Mouse (Mus musculus): ENCODE measurements around the gene Fosb.
"Not testable (repeated sequence)": the region's sequence is repeated elsewhere in the genome, so short reads cannot be mapped to it uniquely, and the experiment has no call there.

The Fosb gene

DNA sequence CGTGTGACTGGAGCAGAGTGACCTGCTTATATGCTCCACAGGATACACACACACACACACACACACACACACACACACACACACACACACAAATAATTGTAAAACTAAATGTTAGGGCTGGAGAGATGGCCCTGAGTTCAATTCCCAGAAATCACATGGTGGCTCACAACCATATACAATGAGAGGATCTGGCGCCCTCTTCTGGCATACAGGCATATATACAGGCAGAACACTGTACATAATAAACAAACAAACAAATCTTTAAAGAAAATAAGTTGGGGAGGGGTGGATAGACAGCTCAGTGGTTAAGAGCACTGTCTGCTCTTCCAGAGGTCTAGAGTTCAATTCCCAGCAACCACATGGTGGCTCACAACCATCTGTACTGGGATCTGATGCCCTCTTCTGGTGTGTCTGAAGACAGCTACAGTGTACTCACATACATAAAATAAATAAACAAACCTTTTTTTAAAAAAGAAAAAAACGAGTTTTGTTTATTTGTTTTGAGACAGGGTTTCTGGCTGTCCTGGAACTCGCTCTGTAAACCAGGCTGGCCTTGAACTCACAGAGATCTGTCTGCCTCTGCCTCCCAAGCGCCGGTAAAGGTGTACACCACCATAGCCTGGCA is 28.1 kb downstream of the Fosb start:
- DNase-seq (ENCODE audit: low spot score in 2 of 2), result not testable (repeated sequence)

GRCm38 (mm10) chr7:19279581-19280114 is 30.2 kb downstream of the Fosb start, which contains the start of gene Ppm1n:
Ppm1n (minus strand) TSS chr7:19280064.
- DNase-seq (ENCODE audit: low spot score in 2 of 2), result no peak

DNA sequence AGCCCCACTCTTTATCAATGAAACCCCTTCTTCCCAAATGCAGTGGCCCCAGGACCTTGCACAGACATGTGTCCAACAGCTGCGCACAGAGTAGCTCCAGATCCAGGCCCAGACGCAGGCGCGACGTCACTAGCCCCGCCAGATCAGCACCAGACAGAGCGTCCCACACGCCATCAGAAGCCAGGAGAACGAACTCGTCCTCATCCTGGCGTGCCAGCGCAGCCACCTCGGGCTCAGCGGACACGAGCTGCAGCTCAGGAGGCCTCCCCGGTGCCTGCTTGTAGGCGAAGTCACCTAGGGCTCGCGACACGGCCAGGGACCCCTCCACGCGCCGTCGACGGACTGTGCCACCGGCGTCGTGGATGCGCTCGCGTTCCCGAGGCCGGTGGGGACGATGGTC is 30.8 kb downstream of the Fosb start:
- no peak for DNase-seq (ENCODE audit: low spot score in 2 of 2)

- no peak for DNase-seq (ENCODE audit: low spot score in 2 of 2)
Observed at GRCm38 (mm10) chr7:19276253-19276652, 33.6 kb downstream of the Fosb start.

DNA sequence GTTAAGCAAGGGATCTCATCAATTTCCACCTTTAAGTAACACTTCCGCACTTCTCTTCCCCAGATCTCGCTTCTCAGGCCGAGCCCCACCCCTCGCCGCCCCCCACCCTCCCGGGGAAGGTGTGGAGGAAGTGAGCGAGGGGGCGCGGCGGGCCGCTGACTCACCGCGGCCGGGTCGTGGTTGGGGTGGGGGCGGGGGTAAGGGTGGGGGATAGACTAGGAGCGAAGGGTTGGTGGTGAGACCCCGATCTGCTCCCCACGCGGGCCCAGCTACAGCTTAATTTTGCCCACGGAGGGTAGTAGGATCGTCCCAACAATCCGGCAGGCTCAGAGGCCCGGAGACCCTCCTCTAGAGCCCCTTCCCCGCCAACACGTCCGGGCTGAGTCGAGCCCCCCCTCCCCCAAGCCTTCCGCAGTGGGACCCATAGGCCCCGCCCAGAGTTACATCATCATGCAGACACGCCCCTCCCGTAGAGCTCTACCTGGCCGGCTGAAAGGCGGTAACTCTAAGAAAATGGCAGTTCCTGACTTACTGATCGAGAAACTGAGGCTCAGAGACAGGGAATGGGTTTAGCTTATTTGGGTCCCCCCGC is 37.6 kb downstream of the Fosb start:
- DNase-seq (ENCODE audit: low spot score in 2 of 2), result peak; percentile 76 to 81

DNA sequence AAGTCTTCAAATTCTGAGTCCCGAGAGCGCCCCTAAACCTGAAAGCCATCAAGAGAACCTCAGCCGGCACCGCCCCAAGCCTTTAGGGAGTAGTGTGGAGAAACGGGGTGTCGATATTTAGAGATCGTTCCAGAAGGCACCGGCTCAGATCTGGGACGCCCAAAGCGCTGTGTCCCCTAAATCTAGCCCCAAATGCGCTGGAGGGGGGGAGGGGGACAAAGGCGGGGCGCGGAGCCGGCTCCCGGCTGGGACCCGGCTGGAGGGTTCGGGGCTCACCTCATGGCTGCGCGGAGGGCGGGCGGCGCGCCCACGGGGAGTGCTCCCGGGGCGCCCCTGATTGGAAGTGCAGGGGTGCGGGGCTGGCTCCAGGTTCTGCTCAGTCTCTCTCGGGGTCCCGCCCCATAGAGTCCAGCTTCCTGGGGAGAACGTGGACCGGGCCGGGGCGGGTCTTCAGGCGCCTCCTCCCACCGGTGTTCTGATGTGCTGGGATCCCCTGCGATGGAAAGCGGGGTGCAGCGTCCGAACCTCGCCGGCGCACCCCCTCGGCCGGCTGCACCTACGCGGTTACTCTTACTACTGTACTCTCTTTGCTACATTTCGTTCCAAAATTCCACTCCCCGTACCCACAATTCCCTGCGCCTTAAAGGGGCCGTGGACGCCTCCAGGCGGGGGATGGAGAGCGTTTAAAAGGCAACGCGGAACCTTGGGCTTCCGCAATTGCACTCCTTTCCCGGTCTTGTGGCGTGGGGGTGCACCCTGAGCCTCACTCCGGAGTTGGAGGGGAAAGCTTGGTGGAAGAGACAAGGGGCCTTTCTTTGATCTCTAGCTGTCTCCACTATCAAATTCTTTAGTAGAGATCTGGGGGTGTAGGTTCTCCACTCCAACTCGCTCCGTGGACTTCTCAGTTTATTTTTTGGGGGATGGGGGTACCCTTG is 38.3 kb downstream of the Fosb start, which contains the start of gene Vasp:
Gene Vasp (minus strand): TSS at position 580 of the 935 bp plus-strand sequence.
- peak; percentile 86 to 88 for DNase-seq (ENCODE audit: low spot score in 2 of 2)

- DNase-seq (ENCODE audit: low spot score in 2 of 2), result no peak
Observed at GRCm38 (mm10) chr7:19270509-19271237, 39.2 kb downstream of the Fosb start.

DNA sequence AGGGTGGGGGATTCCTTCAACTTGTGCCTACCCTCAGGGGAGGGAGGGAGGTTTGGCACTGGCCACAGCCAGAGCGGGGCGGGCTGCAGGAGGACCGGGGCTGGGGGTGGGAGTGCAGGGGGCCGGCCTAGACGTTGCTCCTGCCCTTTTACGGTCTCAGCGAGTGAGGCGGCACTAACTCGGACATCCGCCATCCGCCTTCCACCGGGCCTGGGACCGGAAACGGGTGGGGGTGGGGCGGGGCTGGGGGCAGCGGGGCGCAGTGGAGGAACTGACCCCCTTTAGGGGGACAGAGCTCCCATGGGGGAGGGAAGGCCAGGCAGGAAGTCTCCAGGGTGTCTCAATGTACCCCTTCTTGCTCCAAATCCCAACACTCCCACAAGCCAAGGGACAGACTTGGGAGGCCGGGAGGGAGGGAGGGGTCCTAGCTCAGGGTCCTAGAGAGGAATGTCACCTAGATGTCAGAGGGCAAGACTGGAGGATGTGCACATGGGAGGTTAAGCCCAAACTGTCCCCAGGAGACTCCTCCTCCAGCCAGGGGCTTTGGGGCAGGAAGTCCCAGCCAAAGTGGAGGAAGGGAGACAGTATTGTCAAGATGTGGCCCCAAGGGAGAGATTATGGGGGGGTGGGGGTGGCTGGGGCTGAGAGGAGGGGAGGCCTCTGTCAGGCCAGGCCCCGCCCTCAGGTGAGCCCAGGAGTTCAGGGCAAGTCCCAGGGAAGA is 40.0 kb downstream of the Fosb start:
- peak in 1 of 2 experiments; percentile 64 for DNase-seq (ENCODE audit: low spot score in 2 of 2)

DNA sequence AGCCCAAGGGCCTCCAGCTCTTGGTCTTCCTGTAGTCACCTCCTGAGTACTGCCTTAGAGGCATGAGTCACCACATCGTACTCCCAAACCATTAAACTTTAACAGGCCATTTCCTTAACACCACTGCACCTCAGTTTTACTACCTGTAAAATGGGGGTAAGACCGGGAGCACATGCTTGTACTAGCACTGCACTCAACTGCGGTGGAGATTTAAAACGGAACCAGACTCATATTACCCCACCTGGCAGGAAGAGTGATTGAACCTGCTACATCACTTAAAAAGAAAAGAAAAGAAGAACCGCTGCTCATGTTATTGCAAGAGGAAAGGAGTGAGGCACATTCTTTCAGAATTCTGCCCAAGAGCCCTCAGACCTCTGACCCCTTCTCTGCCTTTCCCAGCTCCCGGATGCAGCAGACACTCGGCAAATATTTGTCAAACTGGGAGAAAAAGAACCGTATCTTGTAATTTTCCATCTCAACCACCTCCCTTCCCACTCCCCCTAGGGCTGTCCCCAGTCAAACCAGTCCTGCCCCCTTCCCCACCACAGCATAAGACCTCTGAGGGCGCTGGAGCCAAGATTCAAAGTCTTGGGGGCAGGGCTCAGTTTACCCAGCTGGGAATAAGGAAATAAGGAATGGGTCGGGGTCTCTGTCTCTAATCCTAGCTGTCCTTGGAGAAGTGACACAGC is 40.7 kb downstream of the Fosb start:
- no peak for DNase-seq (ENCODE audit: low spot score in 2 of 2)

DNA sequence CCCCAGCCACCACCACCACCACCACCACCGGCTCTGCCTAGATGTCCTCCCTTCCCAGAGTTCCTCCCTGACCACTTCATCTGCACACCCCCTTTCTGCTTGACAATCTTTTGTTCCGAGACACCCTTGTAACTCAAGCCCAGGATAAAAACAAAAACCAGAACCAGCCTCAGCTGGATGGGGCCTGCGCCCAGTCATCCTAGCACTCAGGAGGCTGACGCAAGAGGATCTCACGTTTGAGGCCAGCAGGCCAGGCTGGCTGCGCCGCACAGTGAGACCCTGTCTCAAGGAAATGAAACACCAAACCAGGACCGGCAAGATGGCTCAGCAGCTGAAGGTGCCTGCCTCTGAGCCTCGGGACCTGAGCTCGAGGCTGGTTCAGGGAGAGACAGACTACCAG is 42.8 kb downstream of the Fosb start:
- DNase-seq (ENCODE audit: low spot score in 2 of 2), result no peak

DNA sequence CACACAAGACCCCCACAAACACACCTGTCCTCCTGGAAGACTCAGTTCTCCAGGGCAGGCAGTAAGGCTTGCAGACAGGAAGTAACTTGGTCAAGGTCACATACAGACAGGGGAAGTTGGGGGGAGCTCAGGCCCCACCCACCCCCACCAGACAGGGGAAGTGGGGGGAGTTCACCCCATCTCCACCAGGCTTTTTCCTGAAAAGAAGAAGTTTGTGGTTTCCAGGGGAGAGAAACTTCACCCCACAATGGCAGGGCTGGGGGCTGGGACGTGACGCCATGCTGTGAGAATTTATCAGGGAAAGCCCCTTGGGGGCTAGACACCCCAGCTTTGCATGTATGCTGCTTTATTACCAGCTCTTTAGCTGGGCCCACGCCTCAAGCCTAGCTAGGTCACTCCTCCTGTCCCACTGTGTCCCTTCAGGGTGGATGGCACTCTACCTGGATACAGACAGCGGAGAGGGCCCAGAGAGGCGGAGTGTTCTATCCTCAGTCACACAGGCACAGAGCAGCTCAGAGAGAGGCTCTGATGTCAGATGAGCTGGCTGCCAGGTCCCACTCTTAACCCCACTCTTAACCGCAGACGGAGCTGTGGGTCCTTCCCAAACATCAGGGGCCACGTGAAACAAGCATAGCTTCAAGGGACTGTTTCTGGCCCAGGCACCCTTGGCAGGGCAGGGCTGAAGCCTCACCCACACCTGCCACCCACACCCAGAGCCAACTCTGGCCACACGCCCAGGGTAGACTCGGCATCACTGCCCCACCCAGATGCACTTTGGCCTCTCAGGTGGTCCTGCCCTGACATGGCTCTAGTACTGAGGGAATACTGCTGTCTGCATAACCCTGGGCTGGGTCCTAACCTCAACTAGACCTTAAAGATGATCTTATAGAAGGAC is 43.7 kb downstream of the Fosb start:
- no peak for DNase-seq (ENCODE audit: low spot score in 2 of 2)

DNA sequence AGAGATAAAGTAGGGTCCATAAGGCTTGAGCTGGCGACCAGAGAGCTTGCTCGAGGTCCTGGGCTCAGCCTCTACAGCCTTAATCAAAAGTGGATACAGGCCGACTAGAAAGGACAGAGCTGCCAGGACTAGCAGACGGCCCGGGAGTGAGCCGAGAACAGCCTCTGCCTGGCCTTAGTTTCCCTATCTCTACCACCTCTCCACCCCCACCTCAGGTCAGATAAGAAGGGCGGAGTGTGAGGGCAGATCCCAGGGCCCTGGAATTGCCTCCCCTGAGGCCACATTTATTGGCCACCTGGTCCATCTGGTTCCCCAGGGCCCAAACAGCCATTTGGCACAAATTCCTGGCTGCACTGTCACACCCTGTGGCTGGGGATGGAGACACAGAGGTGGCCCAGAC is 44.7 kb downstream of the Fosb start:
- no peak for DNase-seq (ENCODE audit: low spot score in 2 of 2)

DNA sequence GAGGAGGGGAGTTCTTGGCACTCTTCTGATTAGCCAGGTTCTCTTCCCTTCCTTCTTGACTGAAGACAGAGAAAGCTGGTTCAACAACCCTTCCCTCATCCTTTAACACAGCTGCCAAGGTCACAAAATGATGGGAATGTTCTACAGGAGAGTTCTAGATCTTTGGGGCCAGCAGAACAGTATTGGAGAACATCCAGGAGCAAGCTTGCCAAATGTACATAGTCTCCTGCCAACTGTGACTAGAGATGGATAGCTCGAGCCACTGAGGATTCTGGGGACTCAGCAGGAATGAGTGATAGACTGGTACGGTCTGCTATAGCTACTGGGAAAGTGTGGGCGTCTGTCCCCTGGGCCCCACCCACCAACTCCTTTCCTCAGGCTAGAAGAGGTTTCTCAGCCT is 51.5 kb downstream of the Fosb start:
- DNase-seq (ENCODE audit: low spot score in 2 of 2), result peak in 1 of 2 experiments; percentile 47

- DNase-seq (ENCODE audit: low spot score in 2 of 2), result peak in 1 of 2 experiments; percentile 72
Observed at GRCm38 (mm10) chr7:19257390-19258022, 52.3 kb downstream of the Fosb start.

- DNase-seq (ENCODE audit: low spot score in 2 of 2), result no peak
Observed at GRCm38 (mm10) chr7:19256567-19256966, 53.3 kb downstream of the Fosb start.

DNA sequence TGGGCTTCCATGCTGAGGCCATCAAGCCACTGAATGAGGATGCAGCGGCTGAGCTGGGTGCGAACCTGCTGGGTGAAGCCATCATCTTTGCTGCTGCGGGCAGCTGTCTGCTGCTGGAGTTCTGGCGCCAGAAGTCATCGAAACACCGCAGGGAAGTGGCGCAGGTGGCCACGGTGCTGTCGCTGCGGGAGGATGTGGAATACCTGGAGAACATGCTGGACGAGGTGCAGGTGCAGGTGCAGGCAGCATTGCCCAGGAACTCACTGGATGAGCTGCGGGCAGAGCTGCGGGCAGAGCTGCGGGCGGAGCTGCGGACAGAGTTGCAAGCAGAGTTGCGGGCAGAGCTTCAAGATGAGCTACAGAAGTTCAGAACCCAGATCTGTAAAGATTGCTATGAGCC is 54.5 kb downstream of the Fosb start:
- DNase-seq (ENCODE audit: low spot score in 2 of 2), result no peak

DNA sequence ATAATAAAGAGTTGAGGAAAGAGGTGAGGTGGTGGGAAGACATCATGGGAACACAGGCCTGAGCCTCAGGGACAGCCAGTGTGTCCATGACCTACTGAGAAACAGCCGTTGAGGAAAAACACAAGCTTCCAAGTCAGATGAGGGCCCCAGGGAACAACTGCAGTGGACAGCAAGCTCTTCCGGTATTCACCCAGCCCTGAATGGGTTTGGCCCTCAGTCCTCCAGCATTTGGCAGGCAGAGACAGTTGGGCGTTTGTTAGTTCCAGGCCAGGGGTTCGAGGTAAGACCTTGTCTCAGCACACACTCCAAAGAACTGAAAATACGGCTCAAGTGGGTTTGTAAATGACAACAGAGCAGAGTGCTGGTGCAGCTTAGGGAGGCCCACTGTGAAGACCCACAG is 56.4 kb downstream of the Fosb start:
- no peak for DNase-seq (ENCODE audit: low spot score in 2 of 2)
